Comparison of ENCODE assay signal across 16 mouse cellular contexts in the genomic region with DNA sequence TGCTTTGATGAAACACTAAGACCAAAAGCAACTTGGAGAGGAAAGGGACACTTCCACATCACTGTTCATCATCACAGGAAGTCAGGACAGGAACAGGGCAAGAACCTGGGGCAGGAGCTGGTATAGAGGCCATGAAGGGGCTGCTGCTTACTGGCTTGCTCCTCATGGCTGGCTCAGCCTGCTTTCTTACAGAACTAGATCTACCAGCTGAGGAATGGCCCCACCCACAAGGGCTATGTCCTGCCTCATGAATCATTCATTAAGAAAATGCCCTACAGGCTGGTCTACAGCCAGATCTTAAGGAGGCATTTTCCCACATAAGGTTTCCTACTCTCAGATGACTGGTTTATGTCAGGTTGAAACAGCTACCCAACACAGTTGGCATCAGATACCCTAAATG.
A peak's percentile ranks its signal among the peaks of the same experiment; 100 is the strongest.
DNase-seq lines count a peak whose midpoint lies in the region; ATAC-seq and TF ChIP-seq lines count a peak whose summit lies in the region.
"Had no signal": no experiment of that assay in that cellular context is flagged by ENCODE, and none has a peak within 500 bp of the region (broad histone marks: within the 10 kb centered on the region; RNA-seq: fewer than 3 reads in every experiment).

No protein-coding gene starts in this region.

- TF ChIP-seq EP300 in lung, postnatal 0 days (IDR thresholded peaks at IDR 0.05) = no peak

- no peak overlapping the region for H3K4me3 ChIP-seq in lung, postnatal 0 days (ENCODE audit: low read depth, low read length)
- H3K4me3 ChIP-seq: heart, embryonic 12.5 days; hindbrain, embryonic 12.5 days; limb, embryonic 13.5 days; neural tube, embryonic 13.5 days had no signal

- ATAC-seq in lung, postnatal 0 days = no peak
- ATAC-seq: intestine, embryonic 16.5 days; Patski had no signal

- no peaks in the 10 kb centered on the region for H3K9me3 ChIP-seq in lung, postnatal 0 days (ENCODE audit: low read length)
- H3K9me3 ChIP-seq: heart, embryonic 12.5 days; hindbrain, embryonic 12.5 days; limb, embryonic 13.5 days; neural tube, embryonic 13.5 days had no signal

- peak; percentile 30 for DNase-seq in lung, postnatal 0 days (ENCODE audit: low spot score)
- no peak for DNase-seq in lung, postnatal 14 days
- DNase-seq in Muller cell, postnatal 12 days (ENCODE audit: inconsistent ontology term) = peak; percentile 11
- DNase-seq in kidney, adult 18-20 months = peak; percentile 49
- peak; percentile 52 to 70 for DNase-seq in kidney, postnatal 36 days
- DNase-seq in natural killer cell, adult 2 months (ENCODE audit: low spot score in 2 of 2) = no peak
- DNase-seq in adrenal gland, postnatal 4 days (ENCODE audit: low spot score in 2 of 2) = no peak
- DNase-seq: adrenal gland, adult 8-10 months; lung, embryonic 14.5 days; midbrain, embryonic 14.5 days had no signal

- no peaks in the 10 kb centered on the region; the same call in 1 of the 2 replicates for H3K36me3 ChIP-seq in lung, postnatal 0 days (ENCODE audit: insufficient read depth, low read length)
- H3K36me3 ChIP-seq: neural tube, embryonic 13.5 days had no signal

- H3K4me1 ChIP-seq in lung, postnatal 0 days (ENCODE audit: insufficient read depth, low read depth, low read length) = no peaks in the 10 kb centered on the region
- H3K4me1 ChIP-seq: heart, embryonic 12.5 days; limb, embryonic 13.5 days had no signal

- no peak overlapping the region for H3K27ac ChIP-seq in lung, postnatal 0 days (ENCODE audit: low read length)
- H3K27ac ChIP-seq: hindbrain, embryonic 12.5 days; limb, embryonic 13.5 days; neural tube, embryonic 13.5 days had no signal

- H3K4me2 ChIP-seq in lung, postnatal 0 days (replicated peaks; ENCODE audit: low read depth, low read length) = no peak overlapping the region
- H3K4me2 ChIP-seq: heart, embryonic 12.5 days; hindbrain, embryonic 12.5 days; limb, embryonic 13.5 days; lung, embryonic 14.5 days; neural tube, embryonic 13.5 days had no signal

- TF ChIP-seq CTCF in lung, postnatal 0 days (IDR thresholded peaks at IDR 0.05) = no peak

- H3K27me3 ChIP-seq in lung, postnatal 0 days (replicated peaks; ENCODE audit: insufficient read depth, low read length) = no peaks in the 10 kb centered on the region
- H3K27me3 ChIP-seq: heart, embryonic 12.5 days; hindbrain, embryonic 12.5 days; limb, embryonic 13.5 days; neural tube, embryonic 13.5 days; Patski had no signal

- H3K9ac ChIP-seq in lung, postnatal 0 days (replicated peaks; ENCODE audit: low read depth) = no peak overlapping the region
- H3K9ac ChIP-seq: heart, embryonic 12.5 days; hindbrain, embryonic 12.5 days; limb, embryonic 13.5 days; lung, embryonic 14.5 days; neural tube, embryonic 13.5 days had no signal

Comparison
In these comparisons a context has a peak if more than half of its experiments do, and no peak if none do; other contexts are left out.
1. DNase-seq: peak in lung, postnatal 0 days (single experiment), Muller cell, postnatal 12 days (single experiment), kidney, adult 18-20 months (single experiment) and kidney, postnatal 36 days (2 of 2); none in lung, postnatal 14 days (single experiment), natural killer cell, adult 2 months (0 of 2) and adrenal gland, postnatal 4 days (0 of 2).